ENCODE assay signal across 13 mouse cellular contexts in the genomic region with DNA sequence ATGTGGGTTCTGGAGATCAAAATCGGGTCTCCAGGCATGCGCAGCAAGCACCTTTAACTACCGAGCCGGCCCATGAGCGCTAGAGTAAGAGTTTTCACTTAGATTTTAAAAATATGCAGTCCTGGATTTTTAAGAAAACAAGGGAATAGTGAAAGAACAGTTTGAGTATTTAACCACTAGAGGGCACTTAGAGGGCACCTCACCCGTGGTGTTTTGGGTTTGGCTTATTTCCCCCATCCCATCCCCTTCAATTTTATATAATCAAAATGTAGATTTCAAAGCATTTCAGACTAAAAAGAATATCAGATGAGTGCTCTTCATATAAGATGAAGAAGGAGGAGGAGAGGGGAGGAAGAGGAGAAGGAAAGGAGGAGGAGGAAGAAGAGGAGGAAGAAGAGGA. TPM values are rescaled to one million over a fixed set of nuclear protein-coding genes. Genes with fewer than 3 reads are reported as not detected.
DNase-seq lines count a peak whose midpoint lies in the region; ATAC-seq and TF ChIP-seq lines count a peak whose summit lies in the region.
"Had no signal": no experiment of that assay in that cellular context is flagged by ENCODE, and none has a peak within 500 bp of the region (broad histone marks: within the 10 kb centered on the region; RNA-seq: fewer than 3 reads in every experiment).

No protein-coding gene starts in this region.

- 38% methylated on average over 6 of the region's 6 CpGs for WGBS in liver, postnatal 0 days (ENCODE audit: insufficient replicate concordance)

- no peak overlapping the region for H3K9ac ChIP-seq in liver, postnatal 0 days (replicated peaks)

- H3K9me3 ChIP-seq in liver, postnatal 0 days (ENCODE audit: low read length) = no peaks in the 10 kb centered on the region

- no peaks in the 10 kb centered on the region for H3K36me3 ChIP-seq in liver, postnatal 0 days (replicated peaks; ENCODE audit: insufficient read depth, low read length)

- no peak overlapping the region for H3K27ac ChIP-seq in liver, postnatal 0 days (ENCODE audit: low read depth)

- no peak overlapping the region for H3K4me3 ChIP-seq in liver, postnatal 0 days (ENCODE audit: low read depth, low read length)

- H3K4me1 ChIP-seq in liver, postnatal 0 days (ENCODE audit: insufficient read depth) = no peaks in the 10 kb centered on the region

- no peak for TF ChIP-seq EP300 in liver, postnatal 0 days (IDR thresholded peaks at IDR 0.05; ENCODE audit: low read depth)

- TF ChIP-seq CTCF in liver, postnatal 0 days (IDR thresholded peaks at IDR 0.05; ENCODE audit: low read depth) = peak; percentile 63

- DNase-seq in frontal cortex, postnatal 36 days (ENCODE audit: low spot score in 2 of 2) = no peak
- DNase-seq in liver, postnatal 0 days = no peak
- DNase-seq in liver = no peak
- DNase-seq in ZHBTc4 (ENCODE audit: low read depth, low spot score) = peak; percentile 36
- DNase-seq in retina, embryonic 14.5 days (ENCODE audit: low spot score) = peak; percentile 44
- no peak for DNase-seq in layer of hippocampus, adult 9-10 months (ENCODE audit: low spot score)
- DNase-seq: gastrocnemius, postnatal 25 days; heart, postnatal 10 days; kidney, adult 9 months; left cerebral cortex, postnatal 4 days; lung, postnatal 36 days had no signal

- no peaks in the 10 kb centered on the region for H3K27me3 ChIP-seq in liver, postnatal 0 days (ENCODE audit: insufficient read depth, low read length)

- ATAC-seq in frontal cortex, adult (ENCODE audit: low TSS enrichment) = peak; percentile 70
- ATAC-seq in liver, postnatal 0 days = no peak
- ATAC-seq in monocyte, adult 5-6 weeks (replicated peaks; ENCODE audit: insufficient number of reproducible peaks, low FRiP score, low TSS enrichment, poor library complexity, severe bottlenecking) = no peak

- no peak overlapping the region for H3K4me2 ChIP-seq in liver, postnatal 0 days (ENCODE audit: low read depth, low read length)

RNA-seq across cellular contexts. Expression of gene U2surp, which starts 22.0 kb away (rescaled TPM):
- 56.5 and 60.9 TPM in 2 replicates for polyA plus RNA-seq in liver, postnatal 0 days (2015; fragmentation: Nextera tagmentation; extraction: Ambion mirVana)
- 105 to 140 TPM (median 116 TPM) in 3 replicates for total RNA-seq in monocyte, adult 5-6 weeks (2017)

RNA-seq across cellular contexts. Expression of gene Paqr9, which starts 25.6 kb away (rescaled TPM):
- polyA plus RNA-seq in liver, postnatal 0 days (2015; fragmentation: Nextera tagmentation; extraction: Ambion mirVana) = 63.6 and 68.7 TPM in 2 replicates
- total RNA-seq in monocyte, adult 5-6 weeks (2017) = 0.57 to 1.4 TPM in 2 of 3 replicates, not detected in the other

Comparison
In these comparisons a context has a peak if more than half of its experiments do, and no peak if none do; other contexts are left out.
1. DNase-seq: peak in ZHBTc4 (single experiment) and retina, embryonic 14.5 days (single experiment); none in frontal cortex, postnatal 36 days (0 of 2), liver, postnatal 0 days (single experiment), liver (single experiment) and layer of hippocampus, adult 9-10 months (single experiment).